Mouse (Mus musculus) liver, adult 2 months (tissue): ENCODE results near the gene Lgals12. TPM values are rescaled to one million over a fixed set of nuclear protein-coding genes. Genes with fewer than 3 reads are reported as not detected.

ENCODE experiments used
- DNase-seq: peaks from one replicate; pipeline ENCODE4 v3.0.0-alpha.2; 2011; ENCODE audit warnings: low read depth, low spot score; ENCODE audit errors: extremely low read depth
- H3K27ac ChIP-seq: fragments of 200-500 bp; replicated peaks from 2 replicates; pipeline ENCODE4 v1.5.1; 2012; ENCODE audit warnings: low read depth, mild to moderate bottlenecking, control low read depth, inconsistent platforms, low read length; ENCODE audit not compliant: insufficient read depth
- H3K27me3 ChIP-seq: fragments of 200-500 bp; 2 replicates; pipeline ENCODE4 v1.6.1; 2012; ENCODE audit warnings: mild to moderate bottlenecking, moderate library complexity, low read length, inconsistent platforms; ENCODE audit not compliant: control insufficient read depth, insufficient read depth
- H3K36me3 ChIP-seq: fragments of 200-500 bp; 2 replicates; pipeline ENCODE4 v1.6.1; 2012; ENCODE audit warnings: low read length, inconsistent platforms; ENCODE audit not compliant: control insufficient read depth, insufficient read depth
- H3K4me1 ChIP-seq: fragments of 200-500 bp; 2 replicates; pipeline ENCODE4 v1.6.1; 2011; ENCODE audit warnings: low read length; ENCODE audit not compliant: control insufficient read depth, insufficient read depth
- H3K4me3 ChIP-seq: fragments of 200-500 bp; 2 replicates; pipeline ENCODE4 v1.5.1; 2011; ENCODE audit warnings: low read depth, mild to moderate bottlenecking, control low read depth, low read length, moderate library complexity; ENCODE audit not compliant: insufficient read depth
- H3K79me2 ChIP-seq: fragments of 200-500 bp; 2 replicates; pipeline ENCODE4 v1.6.1; 2012; ENCODE audit warnings: inconsistent platforms, mild to moderate bottlenecking, low read length, moderate library complexity; ENCODE audit not compliant: control insufficient read depth, insufficient read depth
- H3K9ac ChIP-seq: fragments of 200-500 bp; 2 replicates; pipeline ENCODE4 v1.6.1; 2012; ENCODE audit warnings: low read depth, mild to moderate bottlenecking, control low read depth, inconsistent platforms, low read length
- CTCF ChIP-seq: fragments of 200-500 bp; IDR thresholded peaks from 2 replicates; pipeline ENCODE4 v1.5.1; 2011; ENCODE audit warnings: low read depth, low read length, control low read depth
- POLR2A ChIP-seq: fragments of 200-500 bp; IDR thresholded peaks from 2 replicates; pipeline ENCODE4 v1.6.1; 2011; ENCODE audit warnings: low read length, control low read depth; ENCODE audit not compliant: insufficient read depth; ENCODE audit errors: extremely low read depth
- WGBS: fragments of 180-500 bp; shearing (Covaris S2); methylation state at CpG from one replicate; pipeline ENCODE4 v1.1.7; 2018; 5-methylcytosine and 5-hydroxymethylcytosine counted together
- polyA plus RNA-seq: library from polyadenylated mRNA; depleted of rRNA; stranded (reverse); fragments of >200 nt; gene quantifications from 2 replicates; pipeline ENCODE4 v1.2.3, GENCODE M21; 2012; rRNA removed
- total RNA-seq: library from RNA; depleted of rRNA; stranded (reverse); fragments of >200 nt; gene quantifications from 2 replicates; pipeline ENCODE4 v1.2.3, GENCODE M21; 2014; rRNA removed

Gene Lgals12
- total and polyA plus RNA-seq, 2 experiments = not detected

- Histone ChIP-seq H3K4me3 (no peak overlapping the region), H3K79me2 (no peaks in the 10 kb centered on the region), H3K27me3 (no peaks in the 10 kb centered on the region), H3K27ac (no peak overlapping the region), H3K4me1 (peaks cover 2% of the 10 kb centered on the region; the same call in 1 of the 2 replicates), H3K36me3 (no peaks in the 10 kb centered on the region), H3K9ac (no peak overlapping the region)
- DNase-seq = peak; percentile 48
- WGBS = 33% methylated on average over 4 of the region's 4 CpGs
- TF ChIP-seq CTCF = no peak
- no peak for TF ChIP-seq POLR2A
Observed at GRCm38 (mm10) chr19:7551550-7552300, 55.3 kb downstream of the Lgals12 start.

GRCm38 (mm10) chr19:7548924-7549323, 58.1 kb downstream of the Lgals12 start:
- no peaks in the 10 kb centered on the region for H3K36me3 ChIP-seq
- H3K4me1 ChIP-seq = peaks cover 2% of the 10 kb centered on the region; the same call in 1 of the 2 replicates
- DNase-seq = no peak
- no peak overlapping the region for H3K27ac ChIP-seq
- TF ChIP-seq CTCF = no peak
- no peak for TF ChIP-seq POLR2A
- H3K79me2 ChIP-seq = no peaks in the 10 kb centered on the region
- no peak overlapping the region for H3K9ac ChIP-seq
- H3K4me3 ChIP-seq = no peak overlapping the region
- WGBS = 96% methylated on average over 3 of the region's 3 CpGs
- H3K27me3 ChIP-seq = no peaks in the 10 kb centered on the region

Other genes starting within 250 kb of the Lgals12 start
- 1.3 and 1.4 TPM in 2 replicates for gene Spindoc, start 224.2 kb downstream of the Lgals12 start, total RNA-seq
- 3.0 and 4.4 TPM in 2 replicates for gene Spindoc, start 224.2 kb downstream of the Lgals12 start, polyA plus RNA-seq
- gene 2700081O15Rik, start 189.6 kb downstream of the Lgals12 start, total RNA-seq = 1.7 and 2.3 TPM in 2 replicates
- gene 2700081O15Rik, start 189.6 kb downstream of the Lgals12 start, polyA plus RNA-seq = 1.4 and 2.9 TPM in 2 replicates
- 22.5 and 33.6 TPM in 2 replicates for gene Rtn3, start 123.9 kb downstream of the Lgals12 start, total RNA-seq
- 45.7 and 50.0 TPM in 2 replicates for gene Rtn3, start 123.9 kb downstream of the Lgals12 start, polyA plus RNA-seq
- 69.9 and 74.5 TPM in 2 replicates for gene Atl3, start 113.2 kb downstream of the Lgals12 start, total RNA-seq
- gene Atl3, start 113.2 kb downstream of the Lgals12 start, polyA plus RNA-seq = 16.5 and 19.4 TPM in 2 replicates
- 6.3 and 9.7 TPM in 2 replicates for gene Pla2g16, start 49.7 kb downstream of the Lgals12 start, total RNA-seq
- 4.3 and 6.5 TPM in 2 replicates for gene Pla2g16, start 49.7 kb downstream of the Lgals12 start, polyA plus RNA-seq
- gene Hrasls5, start 5.3 kb upstream of the Lgals12 start, total RNA-seq = not detected in 2 replicates
- not detected in 2 replicates for gene Hrasls5, start 5.3 kb upstream of the Lgals12 start, polyA plus RNA-seq
- not detected in 2 replicates for gene Slc22a19, start 104.1 kb upstream of the Lgals12 start, total RNA-seq
- gene Slc22a19, start 104.1 kb upstream of the Lgals12 start, polyA plus RNA-seq = not detected in 2 replicates
- 204 and 219 TPM in 2 replicates for gene Slc22a26, start 195.5 kb upstream of the Lgals12 start, total RNA-seq
- gene Slc22a26, start 195.5 kb upstream of the Lgals12 start, polyA plus RNA-seq = 61.3 and 79.5 TPM in 2 replicates